Mouse (Mus musculus) intestine, embryonic 14.5 days (tissue): ENCODE measurements at regions not wholly inside any gene's neighbourhood (a gene's known extent, or its start where the extent isn't known, plus 50 kb on each side); places are given as distances from the start of the nearest gene placed in this dataset.

Experiments
- ATAC-seq: fragments of 200-750 bp; cut with Nextera tagmentation; replicated peaks from 2 replicates; pipeline ENCODE4 v1.8.0; 2017; ENCODE audit warnings: low read depth, moderate number of reproducible peaks, moderate TSS enrichment, moderate library complexity; ENCODE audit not compliant: low FRiP score, low TSS enrichment
- DNase-seq: peaks from one replicate; pipeline ENCODE4 v3.0.0-alpha.2; 2018; ENCODE audit warnings: low spot score
- H3K27ac ChIP-seq: fragments of 300-500 bp; sonication (generic); 2 replicates; pipeline ENCODE4 v1.5.1; 2014; ENCODE audit warnings: low read depth, mild to moderate bottlenecking, control low read depth
- H3K27me3 ChIP-seq: fragments of 300-500 bp; sonication (generic); replicated peaks from 2 replicates; pipeline ENCODE4 v1.6.1; 2014; ENCODE audit warnings: low read length, control low read depth; ENCODE audit not compliant: control insufficient read depth, insufficient read depth
- H3K36me3 ChIP-seq: fragments of 300-500 bp; sonication (generic); 2 replicates; pipeline ENCODE4 v1.6.1; 2014; ENCODE audit warnings: low read length, control low read depth; ENCODE audit not compliant: control insufficient read depth, insufficient read depth
- H3K4me1 ChIP-seq: fragments of 300-500 bp; sonication (generic); replicated peaks from 2 replicates; pipeline ENCODE4 v1.6.1; 2014; ENCODE audit warnings: low read length, control low read depth, mixed read lengths; ENCODE audit not compliant: control insufficient read depth, insufficient read depth
- H3K4me2 ChIP-seq: fragments of 300-500 bp; sonication (generic); 2 replicates; pipeline ENCODE4 v1.6.1; 2014; ENCODE audit warnings: low read length
- H3K4me3 ChIP-seq: fragments of 300-500 bp; sonication (generic); 2 replicates; pipeline ENCODE4 v1.5.1; 2014; ENCODE audit warnings: low read depth, low read length, control low read depth, mixed read lengths
- H3K9ac ChIP-seq: fragments of 300-500 bp; sonication (generic); 2 replicates; pipeline ENCODE4 v1.6.1; 2014; ENCODE audit warnings: mild to moderate bottlenecking, low read length
- H3K9me3 ChIP-seq: fragments of 300-500 bp; sonication (generic); 2 replicates; pipeline ENCODE4 v1.6.1; 2016; ENCODE audit warnings: low read length, control low read depth; ENCODE audit not compliant: control insufficient read depth
- WGBS: fragments of 180-500 bp; shearing (Covaris S2); extraction: QIAGEN DNeasy Blood & Tissue Kit; methylation state at CpG from one replicate; pipeline ENCODE4 v1.1.7; 2014; 5-methylcytosine and 5-hydroxymethylcytosine counted together

GRCm38 (mm10) chr17:47151193-47151556 is 140.8 kb upstream of the Ubr2 start:
- Histone ChIP-seq H3K4me2 (peak overlapping the region; percentile 40), H3K27ac (peak overlapping the region; percentile 30; the same call in 1 of the 2 replicates)
- ATAC-seq = peak; percentile 43; the same call in 1 of the 2 replicates

GRCm38 (mm10) chr17:47150636-47151035 is 140.3 kb upstream of the Ubr2 start:
- no peaks in the 10 kb centered on the region for H3K27me3 ChIP-seq
- 83% methylated on average over 6 of the region's 6 CpGs for WGBS
- ATAC-seq = no peak
- peaks cover 48% of the 10 kb centered on the region for H3K4me1 ChIP-seq
- peak overlapping the region; percentile 30; the same call in 1 of the 2 replicates for H3K27ac ChIP-seq
- H3K9me3 ChIP-seq = peaks cover 3% of the 10 kb centered on the region; the same call in 1 of the 2 replicates
- H3K9ac ChIP-seq = no peak overlapping the region
- no peak overlapping the region for H3K4me3 ChIP-seq
- DNase-seq = no peak
- H3K36me3 ChIP-seq = 0 out of 2 replicates have a peak, but pooled peaks cover 6% of the 10 kb centered on the region
- H3K4me2 ChIP-seq = peak overlapping the region; percentile 40; the same call in 1 of the 2 replicates

More at GRCm38 (mm10) chr17:47151193-47151556, 140.8 kb upstream of the Ubr2 start:
- no peaks in the 10 kb centered on the region for H3K27me3 ChIP-seq
- no peak for DNase-seq
- peaks cover 3% of the 10 kb centered on the region; the same call in 1 of the 2 replicates for H3K9me3 ChIP-seq
- peaks cover 48% of the 10 kb centered on the region for H3K4me1 ChIP-seq
- WGBS = 47% methylated on average over 5 of the region's 5 CpGs
- 0 out of 2 replicates have a peak, but pooled peaks cover 6% of the 10 kb centered on the region for H3K36me3 ChIP-seq
- H3K4me3 ChIP-seq = peak overlapping the region; percentile 18; the same call in 1 of the 2 replicates
- no peak overlapping the region for H3K9ac ChIP-seq

GRCm38 (mm10) chr17:47149662-47150061 is 139.3 kb upstream of the Ubr2 start:
- DNase-seq = no peak

DNA sequence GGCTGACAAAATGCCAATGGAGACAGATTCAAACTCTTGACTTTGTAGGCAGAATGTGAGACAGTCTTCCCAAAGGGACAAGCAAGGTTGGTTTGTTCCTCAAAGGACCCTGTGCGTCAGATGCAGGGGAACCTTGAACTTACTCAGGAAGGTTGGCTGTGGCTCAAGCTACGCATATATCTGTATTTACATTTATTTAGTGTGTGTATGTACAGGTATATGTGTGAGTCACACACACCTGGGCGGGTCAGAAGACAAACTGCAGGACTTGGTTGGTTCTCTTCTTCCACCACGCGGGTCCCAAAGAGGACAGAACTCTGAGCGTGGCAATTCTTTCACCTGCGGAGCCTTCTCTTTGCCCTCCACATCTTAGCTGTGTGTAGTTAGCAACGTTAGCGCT is 138.8 kb upstream of the Ubr2 start:
- Histone ChIP-seq H3K9me3 (no peaks in the 10 kb centered on the region), H3K36me3 (0 out of 2 replicates have a peak, but pooled peaks cover 6% of the 10 kb centered on the region), H3K4me1 (peaks cover 53% of the 10 kb centered on the region), H3K27me3 (no peaks in the 10 kb centered on the region), H3K27ac (no peak overlapping the region), H3K4me2 (no peak overlapping the region), H3K9ac (no peak overlapping the region), H3K4me3 (no peak overlapping the region)
- no peak for DNase-seq
- 87% methylated on average over 9 of the region's 9 CpGs for WGBS
- ATAC-seq = no peak

More at GRCm38 (mm10) chr17:47149662-47150061, 139.3 kb upstream of the Ubr2 start:
- Histone ChIP-seq H3K4me1 (peaks cover 48% of the 10 kb centered on the region), H3K36me3 (0 out of 2 replicates have a peak, but pooled peaks cover 6% of the 10 kb centered on the region), H3K27me3 (no peaks in the 10 kb centered on the region), H3K9me3 (peaks cover 3% of the 10 kb centered on the region; the same call in 1 of the 2 replicates), H3K27ac (no peak overlapping the region), H3K4me2 (no peak overlapping the region), H3K9ac (no peak overlapping the region), H3K4me3 (no peak overlapping the region)
- no peak for ATAC-seq
- WGBS = 80% methylated on average over 13 of the region's 13 CpGs

GRCm38 (mm10) chr17:47146640-47147039 is 136.3 kb upstream of the Ubr2 start:
- no peak for ATAC-seq
- peaks cover 55% of the 10 kb centered on the region for H3K4me1 ChIP-seq
- no peak for DNase-seq

DNA sequence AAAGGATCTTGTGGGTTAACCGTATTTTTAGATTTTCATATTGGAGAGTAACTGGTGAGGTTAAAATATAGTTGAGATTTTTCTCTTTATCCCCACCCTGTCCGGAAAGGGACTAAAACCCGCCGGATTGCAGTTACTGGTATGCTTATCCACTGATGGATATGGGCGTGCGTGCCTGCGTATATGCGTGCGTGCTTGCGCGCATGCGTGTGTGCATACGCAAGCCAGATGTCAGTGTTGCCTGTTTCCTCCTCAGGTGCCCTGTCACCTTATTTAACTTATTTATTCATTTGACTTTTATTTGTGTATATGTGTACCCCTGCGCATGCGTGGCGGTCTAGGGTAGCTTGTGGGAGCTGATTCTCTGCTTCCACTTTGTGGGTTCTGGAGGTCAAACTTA is 135.2 kb upstream of the Ubr2 start:
- Histone ChIP-seq H3K4me3 (no peak overlapping the region), H3K27ac (no peak overlapping the region), H3K36me3 (0 out of 2 replicates have a peak, but pooled peaks cover 2% of the 10 kb centered on the region), H3K27me3 (no peaks in the 10 kb centered on the region), H3K9me3 (no peaks in the 10 kb centered on the region), H3K4me2 (no peak overlapping the region), H3K4me1 (peaks cover 45% of the 10 kb centered on the region), H3K9ac (no peak overlapping the region)
- WGBS = 97% methylated on average over 16 of the region's 16 CpGs
- ATAC-seq (no peak), DNase-seq (no peak)

More at GRCm38 (mm10) chr17:47146640-47147039, 136.3 kb upstream of the Ubr2 start:
- Histone ChIP-seq H3K27ac (no peak overlapping the region), H3K9me3 (no peaks in the 10 kb centered on the region), H3K9ac (no peak overlapping the region), H3K36me3 (0 out of 2 replicates have a peak, but pooled peaks cover 2% of the 10 kb centered on the region), H3K27me3 (no peaks in the 10 kb centered on the region), H3K4me3 (no peak overlapping the region), H3K4me2 (no peak overlapping the region)
- 92% methylated on average over 4 of the region's 4 CpGs for WGBS

DNA sequence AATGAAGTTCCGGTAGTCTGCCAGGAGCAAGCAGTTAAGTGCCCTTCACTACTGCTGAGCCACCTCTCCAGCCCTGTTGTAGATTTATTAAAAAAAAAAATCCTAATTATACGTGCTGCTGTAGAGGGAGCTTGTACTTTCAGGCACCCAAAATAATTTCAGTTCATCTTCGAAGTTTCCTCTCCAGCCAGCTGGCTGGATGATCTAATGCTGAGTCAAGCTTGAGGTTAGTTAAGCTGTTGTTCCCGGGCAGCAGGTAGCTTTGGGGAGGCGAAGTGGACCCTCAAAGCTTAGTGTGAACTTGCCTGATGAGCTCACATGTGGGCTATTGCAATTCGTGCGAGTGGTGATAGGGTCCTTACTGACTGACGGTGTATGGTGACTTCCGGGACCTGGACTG is 134.6 kb upstream of the Ubr2 start:
- DNase-seq (no peak), ATAC-seq (no peak)
- Histone ChIP-seq H3K4me2 (no peak overlapping the region), H3K27ac (no peak overlapping the region), H3K4me1 (peaks cover 43% of the 10 kb centered on the region), H3K27me3 (no peaks in the 10 kb centered on the region), H3K4me3 (no peak overlapping the region), H3K36me3 (0 out of 2 replicates have a peak, but pooled peaks cover 2% of the 10 kb centered on the region), H3K9me3 (no peaks in the 10 kb centered on the region), H3K9ac (no peak overlapping the region)
- WGBS = 87% methylated on average over 9 of the region's 9 CpGs

GRCm38 (mm10) chr17:47144460-47144859 is 134.1 kb upstream of the Ubr2 start:
- WGBS = 51% methylated on average over 7 of the region's 7 CpGs
- no peak overlapping the region for H3K4me3 ChIP-seq
- H3K9ac ChIP-seq = no peak overlapping the region
- H3K36me3 ChIP-seq = 0 out of 2 replicates have a peak, but pooled peaks cover 2% of the 10 kb centered on the region
- H3K9me3 ChIP-seq = no peaks in the 10 kb centered on the region
- no peak overlapping the region for H3K27ac ChIP-seq
- ATAC-seq (no peak), DNase-seq (no peak)
- peaks cover 43% of the 10 kb centered on the region for H3K4me1 ChIP-seq
- no peak overlapping the region; the same call in 1 of the 2 replicates for H3K4me2 ChIP-seq
- H3K27me3 ChIP-seq = no peaks in the 10 kb centered on the region

DNA sequence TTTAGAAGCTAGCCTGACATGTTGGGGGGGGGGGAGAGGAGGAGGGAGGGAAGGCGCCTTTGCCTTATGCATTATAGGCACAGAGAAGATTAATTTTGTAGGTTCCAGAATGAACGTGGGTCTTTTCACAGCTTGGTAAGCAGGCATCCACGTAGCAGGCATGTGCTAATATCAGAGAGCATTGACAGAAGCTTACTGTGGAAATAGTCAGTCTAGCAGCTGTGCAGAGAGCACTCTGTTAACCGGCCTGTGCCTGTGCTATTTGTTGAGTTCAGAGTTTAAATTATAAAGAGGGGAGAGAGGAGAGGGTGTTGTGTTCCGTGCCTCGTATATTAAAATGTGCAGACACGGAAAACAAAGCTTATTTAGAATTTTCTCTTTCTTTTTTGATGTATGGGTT is 133.5 kb upstream of the Ubr2 start:
- Histone ChIP-seq H3K4me1 (peaks cover 42% of the 10 kb centered on the region), H3K9ac (no peak overlapping the region), H3K4me3 (no peak overlapping the region), H3K9me3 (no peaks in the 10 kb centered on the region), H3K27ac (no peak overlapping the region), H3K27me3 (no peaks in the 10 kb centered on the region), H3K36me3 (0 out of 2 replicates have a peak, but pooled peaks cover 2% of the 10 kb centered on the region), H3K4me2 (peak overlapping the region; percentile 94)
- ATAC-seq = no peak
- DNase-seq = no peak
- 50% methylated on average over 7 of the region's 7 CpGs for WGBS
